Mouse (Mus musculus): Measurements from ENCODE around the gene Acap2. TPM values are rescaled to one million over a fixed set of nuclear protein-coding genes. Genes with fewer than 3 reads are reported as not detected.

Acap2 gene
- polyA plus RNA-seq, 1 experiment from 2014 or later = 11.3 TPM

- no peak for ATAC-seq (replicated peaks)
- H3K4me3 ChIP-seq = peak overlapping the region; percentile 100
- H3K4me2 ChIP-seq = peak overlapping the region; percentile 68
- no peak overlapping the region for H3K9ac ChIP-seq
- peaks cover 19% of the 10 kb centered on the region for H3K4me1 ChIP-seq
- WGBS = 85% methylated on average over 2 of the region's 2 CpGs
- H3K9me3 ChIP-seq = no peaks in the 10 kb centered on the region
- peak overlapping the region; percentile 95 for H3K27ac ChIP-seq
- no peaks in the 10 kb centered on the region for H3K36me3 ChIP-seq (replicated peaks)
- no peaks in the 10 kb centered on the region for H3K27me3 ChIP-seq (replicated peaks)
Measured at GRCm38 (mm10) chr16:31201704-31202103, 659 bp upstream of the Acap2 start.

DNA sequence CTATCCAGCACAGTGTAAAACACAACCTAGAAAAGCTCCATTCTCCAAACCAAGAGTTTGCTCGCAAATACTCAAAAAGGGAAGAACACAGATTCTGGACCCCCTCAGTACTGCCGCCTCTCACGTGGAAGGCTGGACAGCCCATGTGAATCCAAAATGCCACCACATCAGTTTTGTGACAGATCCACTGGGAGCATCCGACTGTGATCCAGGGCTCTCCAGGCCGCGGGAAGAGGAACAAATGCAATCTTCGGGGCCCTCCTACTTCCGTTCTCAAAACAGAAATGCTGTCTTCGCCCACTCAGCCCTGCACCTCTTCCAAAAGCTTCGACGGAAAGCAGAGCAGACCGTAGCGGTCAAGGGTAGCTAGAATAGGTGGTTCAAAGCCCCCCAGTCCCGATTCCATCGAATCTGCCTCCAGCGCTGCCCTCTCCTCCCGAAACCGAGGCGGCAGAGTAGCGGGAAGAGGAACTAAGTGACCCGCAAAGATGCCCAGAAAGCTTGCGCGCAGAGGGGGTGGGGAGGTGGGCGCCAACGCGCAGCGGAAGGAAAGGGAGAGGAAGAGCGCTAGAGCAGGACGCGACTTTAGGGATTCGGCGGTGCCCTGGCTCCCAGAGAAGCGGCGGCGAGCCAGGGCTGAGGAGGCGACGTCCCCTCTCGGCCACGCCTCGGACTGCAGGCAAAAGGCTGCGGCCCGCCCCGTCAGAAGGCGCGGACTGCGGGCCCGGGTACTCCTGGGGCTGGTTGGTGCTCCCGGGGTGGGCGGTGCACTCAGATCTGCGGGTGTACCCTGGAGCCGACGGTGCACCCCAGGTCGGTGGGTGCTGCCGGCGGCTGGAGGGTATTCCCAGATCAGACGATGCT, 887 bp downstream of the Acap2 start:
- Histone ChIP-seq H3K9me3 (no peaks in the 10 kb centered on the region), H3K4me1 (peaks cover 19% of the 10 kb centered on the region), H3K36me3 (replicated peaks) (no peaks in the 10 kb centered on the region), H3K27me3 (replicated peaks) (no peaks in the 10 kb centered on the region), H3K27ac (peak overlapping the region; percentile 95), H3K4me2 (peak overlapping the region; percentile 68), H3K9ac (peak overlapping the region; percentile 97), H3K4me3 (peak overlapping the region; percentile 100)
- peak; percentile 65 for ATAC-seq (replicated peaks)
- under 1% methylated on average over 55 of the region's 56 CpGs for WGBS

DNA sequence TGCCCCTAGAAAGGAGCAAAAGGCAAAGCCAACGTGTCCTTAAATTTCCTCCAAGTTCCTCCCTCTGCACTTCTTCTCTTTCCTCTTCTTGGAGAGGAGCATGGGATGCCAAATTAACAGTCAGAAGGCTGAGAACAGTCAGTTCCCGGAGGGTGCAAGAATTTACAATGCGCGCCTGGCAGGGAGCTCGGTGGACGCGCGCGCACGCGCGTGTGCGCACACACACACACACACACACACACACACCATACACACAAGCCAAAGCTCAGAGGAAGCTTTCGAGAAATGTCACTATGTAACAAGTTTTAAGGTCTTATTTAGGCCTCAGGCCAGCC, 1.5 kb downstream of the Acap2 start:
- H3K36me3 ChIP-seq (replicated peaks) = no peaks in the 10 kb centered on the region
- 2% methylated on average over 14 of the region's 14 CpGs for WGBS
- H3K4me2 ChIP-seq = peak overlapping the region; percentile 68
- H3K4me3 ChIP-seq = peak overlapping the region; percentile 100
- H3K4me1 ChIP-seq = peaks cover 19% of the 10 kb centered on the region
- no peaks in the 10 kb centered on the region for H3K9me3 ChIP-seq
- H3K27me3 ChIP-seq (replicated peaks) = no peaks in the 10 kb centered on the region
- no peak overlapping the region for H3K27ac ChIP-seq
- ATAC-seq (replicated peaks) = no peak
- H3K9ac ChIP-seq = peak overlapping the region; percentile 97

DNA sequence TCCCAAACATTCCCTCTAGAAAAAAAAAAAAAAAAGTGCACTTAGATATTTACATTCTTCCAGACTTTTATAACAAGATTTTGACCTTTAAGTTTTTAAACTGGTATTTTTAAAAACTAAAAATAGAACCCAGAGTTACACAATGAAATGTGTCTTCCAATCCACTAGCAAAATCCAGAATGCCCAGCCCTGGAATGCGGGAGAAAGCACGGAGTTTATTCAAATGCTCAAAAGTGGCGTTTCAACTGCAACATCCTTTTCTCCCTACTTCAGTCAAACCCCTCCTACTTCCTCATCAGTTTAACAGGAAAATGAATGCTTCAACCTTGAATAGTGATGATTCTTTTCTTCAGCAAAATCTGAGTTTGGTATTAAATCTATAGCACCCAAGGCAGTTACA, 4.1 kb downstream of the Acap2 start:
- Histone ChIP-seq H3K4me2 (no peak overlapping the region), H3K27ac (no peak overlapping the region), H3K4me1 (peaks cover 19% of the 10 kb centered on the region), H3K36me3 (replicated peaks) (no peaks in the 10 kb centered on the region), H3K27me3 (replicated peaks) (no peaks in the 10 kb centered on the region), H3K9me3 (no peaks in the 10 kb centered on the region), H3K9ac (no peak overlapping the region), H3K4me3 (no peak overlapping the region)
- ATAC-seq (replicated peaks) = no peak
- WGBS = 61% methylated on average over 3 of the region's 3 CpGs

GRCm38 (mm10) chr16:31192526-31192925, 8.5 kb downstream of the Acap2 start:
- ATAC-seq (replicated peaks) = no peak
- Histone ChIP-seq H3K9me3 (no peaks in the 10 kb centered on the region), H3K4me2 (no peak overlapping the region), H3K36me3 (replicated peaks) (no peaks in the 10 kb centered on the region), H3K4me1 (peaks cover 6% of the 10 kb centered on the region; the same call in 1 of the 2 replicates), H3K9ac (no peak overlapping the region), H3K27me3 (replicated peaks) (no peaks in the 10 kb centered on the region), H3K27ac (no peak overlapping the region), H3K4me3 (no peak overlapping the region)
- 63% methylated on average over 3 of the region's 3 CpGs for WGBS

GRCm38 (mm10) chr16:31191818-31192217, 9.2 kb downstream of the Acap2 start:
- Histone ChIP-seq H3K27ac (no peak overlapping the region), H3K9ac (no peak overlapping the region), H3K4me1 (peaks cover 6% of the 10 kb centered on the region; the same call in 1 of the 2 replicates), H3K9me3 (no peaks in the 10 kb centered on the region), H3K27me3 (replicated peaks) (no peaks in the 10 kb centered on the region), H3K4me3 (no peak overlapping the region), H3K36me3 (replicated peaks) (no peaks in the 10 kb centered on the region), H3K4me2 (no peak overlapping the region)
- 69% methylated on average over 6 of the region's 6 CpGs for WGBS
- ATAC-seq (replicated peaks) = no peak

DNA sequence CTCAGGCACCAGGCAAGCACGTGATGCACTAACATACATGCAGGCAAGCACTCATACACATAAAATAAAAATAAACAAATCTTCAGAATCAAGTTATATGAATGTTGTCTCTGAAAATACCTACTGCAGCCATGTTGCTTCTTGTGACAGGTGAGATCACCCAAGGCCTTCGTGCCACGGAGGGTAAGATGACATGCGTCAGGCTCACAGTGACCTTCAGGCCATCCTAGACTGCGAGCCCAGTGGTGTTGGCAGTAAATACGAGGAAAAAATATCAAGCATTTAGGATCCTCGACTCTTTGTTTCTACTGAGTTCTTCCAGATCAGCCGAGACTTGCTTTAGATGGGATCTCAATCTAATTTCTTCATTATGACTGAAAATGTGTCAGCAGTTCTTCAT, 10.6 kb downstream of the Acap2 start:
- no peak overlapping the region for H3K4me3 ChIP-seq
- no peak overlapping the region for H3K9ac ChIP-seq
- H3K4me2 ChIP-seq = no peak overlapping the region
- no peak overlapping the region for H3K27ac ChIP-seq
- H3K4me1 ChIP-seq = peaks cover 6% of the 10 kb centered on the region; the same call in 1 of the 2 replicates
- no peak for ATAC-seq (replicated peaks)
- WGBS = 92% methylated on average over 8 of the region's 8 CpGs
- no peaks in the 10 kb centered on the region for H3K27me3 ChIP-seq (replicated peaks)
- no peaks in the 10 kb centered on the region for H3K9me3 ChIP-seq
- H3K36me3 ChIP-seq (replicated peaks) = no peaks in the 10 kb centered on the region

DNA sequence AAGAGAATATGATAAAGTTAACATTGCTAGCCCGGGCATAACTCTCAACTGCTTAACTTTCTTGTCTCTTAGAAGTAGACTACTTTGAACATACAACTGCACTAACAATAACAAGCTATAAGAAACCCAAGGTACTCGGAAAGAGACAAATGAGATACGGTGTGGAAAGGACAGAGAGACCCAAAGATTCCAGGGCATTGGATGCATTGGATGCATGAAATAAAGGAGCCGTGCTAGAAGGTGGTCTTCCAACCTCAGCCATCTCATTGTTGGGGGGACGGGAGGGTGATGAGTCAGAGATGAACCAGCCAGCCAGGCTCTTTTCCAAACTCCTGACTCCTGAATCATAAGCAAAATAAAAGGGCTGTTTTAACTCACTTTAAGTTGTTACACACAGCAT, 11.8 kb downstream of the Acap2 start:
- Histone ChIP-seq H3K36me3 (replicated peaks) (no peaks in the 10 kb centered on the region), H3K27ac (no peak overlapping the region), H3K9ac (no peak overlapping the region), H3K4me1 (peaks cover 6% of the 10 kb centered on the region; the same call in 1 of the 2 replicates), H3K4me2 (no peak overlapping the region), H3K27me3 (replicated peaks) (no peaks in the 10 kb centered on the region), H3K9me3 (no peaks in the 10 kb centered on the region), H3K4me3 (no peak overlapping the region)
- WGBS = 90% methylated on average over 5 of the region's 5 CpGs
- ATAC-seq (replicated peaks) = no peak

GRCm38 (mm10) chr16:31188799-31189198, 12.2 kb downstream of the Acap2 start:
- Histone ChIP-seq H3K4me1 (peaks cover 6% of the 10 kb centered on the region; the same call in 1 of the 2 replicates), H3K9me3 (no peaks in the 10 kb centered on the region), H3K27ac (no peak overlapping the region), H3K36me3 (replicated peaks) (no peaks in the 10 kb centered on the region), H3K4me3 (no peak overlapping the region), H3K27me3 (replicated peaks) (no peaks in the 10 kb centered on the region), H3K9ac (no peak overlapping the region), H3K4me2 (no peak overlapping the region)
- WGBS = 80% methylated on average over 2 of the region's 2 CpGs
- ATAC-seq (replicated peaks) = no peak

DNA sequence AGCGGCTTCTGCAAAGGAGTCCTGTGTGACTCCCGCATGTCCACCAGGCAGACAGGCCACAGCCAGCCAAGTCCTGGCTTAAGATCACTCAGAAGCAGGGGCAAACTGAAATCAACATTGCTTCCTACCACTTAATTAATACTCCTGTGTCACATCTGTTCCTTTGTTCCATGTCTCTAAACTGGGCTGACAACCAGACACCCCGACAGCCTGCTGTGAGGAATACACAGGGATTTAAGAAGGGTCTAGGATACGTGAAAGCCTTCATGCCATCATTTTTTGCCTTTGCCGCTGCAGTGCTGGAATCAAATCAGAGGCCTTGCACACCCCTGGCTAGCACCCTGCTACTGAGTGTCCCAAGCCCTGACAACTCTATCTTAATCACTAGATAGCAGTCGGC, 12.8 kb downstream of the Acap2 start:
- Histone ChIP-seq H3K4me2 (no peak overlapping the region), H3K36me3 (replicated peaks) (no peaks in the 10 kb centered on the region), H3K27me3 (replicated peaks) (no peaks in the 10 kb centered on the region), H3K4me3 (no peak overlapping the region), H3K9me3 (no peaks in the 10 kb centered on the region), H3K4me1 (peaks cover 8% of the 10 kb centered on the region; the same call in 1 of the 2 replicates), H3K27ac (no peak overlapping the region), H3K9ac (no peak overlapping the region)
- 27% methylated on average over 6 of the region's 6 CpGs for WGBS
- no peak for ATAC-seq (replicated peaks)

GRCm38 (mm10) chr16:31187192-31187591, 13.9 kb downstream of the Acap2 start:
- WGBS = 89% methylated on average over 1 of the region's 1 CpGs
- Histone ChIP-seq H3K36me3 (replicated peaks) (no peaks in the 10 kb centered on the region), H3K9ac (no peak overlapping the region), H3K27ac (no peak overlapping the region), H3K4me2 (no peak overlapping the region), H3K4me3 (no peak overlapping the region), H3K27me3 (replicated peaks) (no peaks in the 10 kb centered on the region), H3K4me1 (peaks cover 8% of the 10 kb centered on the region), H3K9me3 (no peaks in the 10 kb centered on the region)
- peak; percentile 62; the same call in 1 of the 2 replicates for ATAC-seq (replicated peaks)

- WGBS = 92% methylated on average over 2 of the region's 2 CpGs
- H3K27me3 ChIP-seq (replicated peaks) = no peaks in the 10 kb centered on the region
- no peaks in the 10 kb centered on the region for H3K9me3 ChIP-seq
- no peak overlapping the region for H3K4me2 ChIP-seq
- H3K4me3 ChIP-seq = no peak overlapping the region
- H3K4me1 ChIP-seq = peaks cover 8% of the 10 kb centered on the region
- no peak overlapping the region for H3K27ac ChIP-seq
- H3K9ac ChIP-seq = no peak overlapping the region
- no peaks in the 10 kb centered on the region for H3K36me3 ChIP-seq (replicated peaks)
- no peak for ATAC-seq (replicated peaks)
Measured at GRCm38 (mm10) chr16:31185757-31186156, 15.3 kb downstream of the Acap2 start.

DNA sequence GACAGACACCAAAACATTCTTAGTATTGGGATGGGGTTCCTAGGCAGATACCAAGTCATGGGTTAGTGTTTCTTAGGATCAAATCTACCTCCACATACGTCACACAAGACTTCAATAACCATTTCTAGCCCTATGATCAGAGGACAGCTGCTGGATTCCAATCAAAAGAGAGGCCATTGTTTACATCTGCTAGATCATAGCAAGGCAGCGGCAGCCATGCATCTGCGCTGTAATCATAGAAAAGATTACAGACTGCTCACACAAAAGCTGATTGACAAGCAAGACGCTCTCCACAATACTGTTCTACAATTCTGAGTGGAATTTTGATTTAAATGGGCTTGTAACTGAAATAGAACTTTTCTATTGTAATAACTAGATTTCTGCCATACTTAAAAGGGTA, 16.3 kb downstream of the Acap2 start:
- WGBS = 33% methylated on average over 4 of the region's 4 CpGs
- Histone ChIP-seq H3K4me3 (no peak overlapping the region), H3K4me1 (peaks cover 8% of the 10 kb centered on the region), H3K36me3 (replicated peaks) (no peaks in the 10 kb centered on the region), H3K27ac (no peak overlapping the region), H3K9ac (no peak overlapping the region), H3K9me3 (no peaks in the 10 kb centered on the region), H3K4me2 (no peak overlapping the region), H3K27me3 (replicated peaks) (no peaks in the 10 kb centered on the region)
- no peak for ATAC-seq (replicated peaks)

Measured in midbrain, embryonic 15.5 days (tissue).